Mouse (Mus musculus): ENCODE results near the gene Apela.
A peak's percentile ranks its signal among the peaks of the same experiment; 100 is the strongest.

Apela gene

GRCm38 (mm10) chr8:65037117-65037533 is at the start of gene Apela:
TSS of gene Apela (minus strand) at chr8:65037336.
- no peak for DNase-seq

- no peak for DNase-seq
These were observed 48.5 kb upstream of the Apela start for GRCm38 (mm10) chr8:65085680-65086079.

DNA sequence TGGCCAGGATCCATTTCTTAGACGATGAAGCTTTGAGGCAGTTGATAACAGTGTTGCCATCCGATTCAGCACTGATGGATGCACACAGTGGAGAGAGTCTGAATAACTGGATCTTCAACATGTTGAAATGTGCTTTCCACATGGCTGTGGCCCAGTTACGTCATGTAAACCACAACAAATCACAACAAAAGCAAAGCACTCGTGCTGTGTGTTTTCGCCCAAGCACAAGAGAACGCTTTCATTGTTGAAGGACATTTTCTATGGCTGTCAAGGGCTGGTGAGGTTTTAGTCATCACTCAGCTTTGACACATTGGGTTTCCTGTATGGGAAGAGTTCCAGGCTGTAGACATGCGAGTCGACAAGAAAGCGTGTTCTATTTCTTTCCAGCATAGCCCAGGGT is 43.6 kb upstream of the Apela start:
- DNase-seq = no peak

DNA sequence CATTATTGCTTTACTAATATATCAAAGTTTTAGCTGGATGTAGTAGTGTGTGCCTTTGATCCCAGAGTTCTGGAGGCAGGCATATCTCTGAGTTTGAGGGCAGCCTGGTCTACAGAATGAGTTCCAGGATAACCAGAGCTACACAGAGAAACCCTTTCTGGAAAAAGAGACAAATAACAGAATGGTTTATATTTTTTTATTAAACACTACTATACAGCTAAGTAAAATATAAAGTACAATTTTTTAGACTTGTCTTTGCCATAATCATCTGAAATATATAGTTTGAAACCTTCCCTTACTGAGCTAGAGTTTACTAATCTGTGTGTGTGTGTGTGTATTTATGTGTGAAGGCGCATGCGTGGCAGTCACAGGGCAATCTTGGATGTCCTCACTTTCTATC is 37.6 kb upstream of the Apela start, which contains the start of gene Gm10663:
Gene Gm10663 (plus strand): TSS at position 301 of the 400 bp plus-strand sequence.
- no peak for DNase-seq

DNA sequence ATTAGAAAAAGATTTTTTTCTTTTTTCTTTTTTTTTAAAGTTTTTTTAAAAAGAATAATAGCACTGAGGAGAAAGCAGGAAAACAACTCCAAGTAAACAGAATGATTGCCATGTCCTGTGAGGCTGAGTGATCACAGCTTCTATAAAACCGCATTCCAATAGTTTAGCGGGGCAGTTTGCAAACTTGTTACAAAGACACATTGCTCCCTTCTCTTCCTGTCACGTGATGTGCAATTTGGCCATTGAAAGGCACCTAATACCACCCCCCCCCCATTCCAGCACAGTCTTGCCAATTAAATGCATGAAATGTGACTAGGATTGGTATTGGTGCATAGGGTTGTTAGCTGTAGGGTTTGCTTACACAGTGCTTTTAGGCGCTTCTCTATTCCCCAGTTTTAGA is 33.9 kb upstream of the Apela start:
- DNase-seq = no peak

DNA sequence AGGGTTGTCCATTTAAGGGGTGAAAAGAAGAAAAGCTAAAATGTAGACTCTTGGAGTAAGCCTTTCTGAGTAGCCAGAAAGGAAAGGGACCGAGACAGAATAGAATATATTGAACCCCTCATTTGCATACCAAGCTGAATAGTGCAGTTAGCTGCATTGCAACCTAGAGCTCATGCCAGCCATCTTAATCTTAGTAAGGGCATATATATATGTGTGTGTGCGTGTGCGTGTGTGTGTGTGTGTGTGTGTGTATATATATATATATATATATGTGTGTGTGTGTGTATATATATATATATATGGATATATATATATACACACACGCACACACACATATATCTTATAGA is 31.3 kb upstream of the Apela start:
- no peak for DNase-seq

DNA sequence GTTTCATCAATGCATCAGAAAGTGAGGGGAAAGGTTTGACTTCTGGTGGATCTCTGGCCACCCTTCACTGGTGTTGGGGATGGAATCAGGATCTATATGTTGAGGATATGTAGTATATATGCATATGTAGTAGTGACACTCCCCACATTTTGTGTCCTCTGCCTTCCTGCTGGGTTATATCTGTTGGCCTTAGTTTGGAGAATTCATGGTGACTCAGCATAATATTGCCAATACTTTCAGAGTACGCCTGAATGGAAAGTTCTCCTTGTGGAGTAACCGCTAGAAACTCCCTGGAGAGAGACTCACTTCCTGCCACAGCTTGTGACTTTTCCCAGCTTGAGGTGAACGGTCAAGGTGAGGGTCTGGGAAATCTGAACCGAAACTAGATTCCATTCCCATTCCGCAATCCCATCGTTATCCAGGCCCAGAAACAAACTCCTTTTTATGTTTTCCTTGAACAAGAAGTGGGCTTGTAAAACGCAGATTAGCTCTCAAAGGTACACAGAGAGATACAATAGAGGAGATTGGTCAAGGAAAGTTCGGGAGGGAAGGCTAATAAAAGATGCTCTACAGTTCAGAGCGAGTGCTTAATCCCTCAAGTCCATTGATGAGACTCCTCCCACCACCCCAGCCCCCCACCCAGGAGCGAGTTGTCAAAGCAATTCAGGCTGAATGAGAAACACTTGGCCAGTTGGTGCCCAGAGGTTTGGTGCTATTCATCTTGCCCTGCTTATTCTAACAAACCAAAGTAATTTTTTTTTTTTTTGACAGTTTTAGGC is 30.7 kb upstream of the Apela start:
- no peak for DNase-seq

GRCm38 (mm10) chr8:65067031-65067430 is 29.9 kb upstream of the Apela start:
- DNase-seq = no peak

DNA sequence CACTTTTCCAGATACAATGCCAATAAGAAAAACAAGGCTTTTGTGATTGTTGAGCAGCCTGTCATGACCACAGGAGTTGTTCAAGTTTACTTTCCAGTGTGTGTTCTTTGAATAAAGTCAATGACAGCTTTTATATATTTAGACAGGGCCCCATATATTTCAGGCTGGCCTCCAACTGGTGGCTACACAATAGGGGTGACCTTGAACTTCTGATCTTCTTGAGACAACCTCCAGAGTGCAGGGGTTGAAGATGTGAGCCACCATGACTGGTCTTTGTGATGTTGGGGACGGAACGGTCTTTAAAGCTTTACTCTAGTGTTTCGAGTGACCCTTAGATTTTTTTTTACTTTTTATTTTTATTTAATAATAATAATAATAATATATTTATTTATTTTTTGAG is 28.5 kb upstream of the Apela start:
- DNase-seq = no peak

GRCm38 (mm10) chr8:65064071-65064470 is 26.9 kb upstream of the Apela start:
- no peak for DNase-seq

- DNase-seq = no peak
These were observed 25.1 kb upstream of the Apela start for GRCm38 (mm10) chr8:65062195-65062594.

- no peak for DNase-seq
These were observed 19.6 kb upstream of the Apela start for GRCm38 (mm10) chr8:65056722-65057121.

DNA sequence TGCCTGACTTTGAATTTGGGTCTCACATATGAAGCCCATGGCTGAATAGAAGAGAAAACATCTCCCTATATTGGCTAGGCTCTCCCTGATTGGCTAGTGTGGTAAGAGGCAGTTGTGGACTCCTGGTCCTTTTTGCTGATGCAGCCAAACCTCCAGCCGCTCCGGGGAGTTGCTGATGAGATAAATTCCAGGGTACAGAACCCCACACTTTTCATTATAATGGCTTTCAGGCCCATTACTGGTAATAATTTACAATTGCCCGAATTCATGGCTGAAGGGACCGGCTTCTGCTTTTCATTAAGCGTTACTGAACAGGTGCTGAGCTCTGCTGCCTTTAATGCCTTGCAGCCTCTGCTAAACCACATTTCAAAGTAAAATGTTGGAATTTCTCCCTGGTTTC is 16.8 kb upstream of the Apela start:
- DNase-seq = no peak

DNA sequence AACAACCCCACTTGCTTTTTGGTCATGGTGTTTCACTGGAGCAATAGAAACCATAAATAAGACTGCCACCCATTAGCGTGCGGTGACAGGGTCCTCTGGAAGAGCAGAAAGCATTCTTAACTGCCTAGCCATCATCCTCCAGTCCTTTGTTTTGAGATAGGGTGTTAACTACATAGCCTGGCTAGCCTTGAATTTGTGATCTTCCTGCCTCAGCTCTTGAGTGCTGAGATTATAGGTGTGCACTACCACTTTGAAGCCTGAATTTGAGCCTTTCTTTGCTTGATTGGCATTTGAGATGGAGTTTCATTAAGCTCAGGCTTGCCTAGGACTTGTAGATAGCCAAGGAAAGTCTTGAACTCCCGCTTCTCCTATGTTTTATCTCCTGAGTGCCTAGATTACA is 16.4 kb upstream of the Apela start:
- no peak for DNase-seq

DNA sequence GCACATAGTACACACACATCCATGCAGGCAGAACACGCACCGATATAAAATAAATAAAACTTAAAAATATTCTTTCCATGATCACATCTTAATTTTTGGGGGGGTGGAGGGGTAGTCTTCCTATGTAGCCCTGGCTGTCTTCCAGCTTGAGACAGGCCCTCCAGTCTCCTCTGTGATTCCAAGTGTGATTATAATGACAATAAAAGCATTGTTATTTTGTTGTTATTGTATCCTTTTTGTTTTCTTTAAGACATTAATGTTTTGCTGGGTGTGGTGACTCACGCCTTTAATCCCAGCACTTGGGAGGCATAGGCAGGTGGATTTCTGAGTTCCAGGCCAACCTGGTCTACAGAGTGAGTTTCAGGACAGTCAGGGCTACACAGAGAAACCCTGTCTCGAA is 10.7 kb upstream of the Apela start:
- no peak for DNase-seq

GRCm38 (mm10) chr8:65047193-65047592 is 10.1 kb upstream of the Apela start:
- no peak for DNase-seq

GRCm38 (mm10) chr8:65046565-65046964 is 9.4 kb upstream of the Apela start:
- DNase-seq = no peak

DNA sequence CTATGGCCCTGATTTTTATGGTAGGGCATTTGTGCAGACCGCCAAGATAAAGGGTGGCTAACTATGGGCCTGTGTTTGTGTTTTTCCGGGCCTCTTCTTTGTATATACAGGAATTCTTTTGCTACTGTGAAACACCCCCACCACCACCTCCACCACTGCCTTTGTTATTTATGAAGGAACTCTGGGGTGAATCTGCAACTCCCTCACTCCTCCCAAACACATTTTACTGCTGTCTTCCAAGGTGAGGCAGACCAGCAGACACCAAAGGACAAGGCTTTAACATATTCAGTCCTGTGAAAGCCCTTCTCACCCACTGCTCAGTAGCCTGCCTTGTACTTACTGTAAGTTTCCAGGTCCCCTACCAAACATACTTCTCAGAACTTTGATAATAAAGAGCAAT is 3.0 kb downstream of the Apela start:
- no peak for DNase-seq

DNA sequence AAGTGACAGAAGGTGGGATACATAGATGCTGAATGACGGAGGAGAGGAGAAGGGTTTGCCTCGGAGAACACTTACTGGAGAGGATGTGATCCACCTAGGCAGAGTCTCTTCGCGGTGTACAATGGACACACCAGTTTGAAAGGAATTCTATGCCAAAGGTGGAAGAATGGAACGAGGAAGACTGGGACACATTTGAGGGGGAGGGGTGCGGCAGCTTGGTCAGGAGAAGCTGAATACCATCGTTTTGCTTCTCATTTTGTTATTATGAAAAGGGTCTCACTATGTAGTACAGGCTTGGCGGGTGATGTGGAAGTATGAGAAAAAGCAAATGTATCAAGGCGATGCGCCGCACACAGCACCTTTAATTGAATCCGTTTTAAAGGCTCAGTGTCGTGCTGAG is 4.1 kb downstream of the Apela start:
- DNase-seq = no peak

DNA sequence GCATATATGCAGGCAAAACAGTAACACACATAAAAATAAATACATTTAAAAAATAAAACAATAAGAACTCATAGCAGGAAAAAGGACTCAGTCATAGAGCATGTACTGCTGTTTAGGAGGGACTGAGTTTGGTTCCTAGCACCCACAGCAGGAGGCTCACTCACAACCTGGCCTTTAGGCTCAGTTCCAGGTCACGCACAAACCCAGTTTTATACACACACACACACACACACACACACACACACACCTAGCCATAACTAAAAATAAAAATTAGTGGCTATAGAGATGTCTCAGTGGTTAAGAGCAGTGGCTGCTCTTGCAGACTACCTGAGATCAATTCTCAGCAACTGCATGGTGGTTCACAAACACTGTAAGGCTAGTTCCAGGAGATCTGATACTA is 5.0 kb downstream of the Apela start:
- DNase-seq = no peak

DNA sequence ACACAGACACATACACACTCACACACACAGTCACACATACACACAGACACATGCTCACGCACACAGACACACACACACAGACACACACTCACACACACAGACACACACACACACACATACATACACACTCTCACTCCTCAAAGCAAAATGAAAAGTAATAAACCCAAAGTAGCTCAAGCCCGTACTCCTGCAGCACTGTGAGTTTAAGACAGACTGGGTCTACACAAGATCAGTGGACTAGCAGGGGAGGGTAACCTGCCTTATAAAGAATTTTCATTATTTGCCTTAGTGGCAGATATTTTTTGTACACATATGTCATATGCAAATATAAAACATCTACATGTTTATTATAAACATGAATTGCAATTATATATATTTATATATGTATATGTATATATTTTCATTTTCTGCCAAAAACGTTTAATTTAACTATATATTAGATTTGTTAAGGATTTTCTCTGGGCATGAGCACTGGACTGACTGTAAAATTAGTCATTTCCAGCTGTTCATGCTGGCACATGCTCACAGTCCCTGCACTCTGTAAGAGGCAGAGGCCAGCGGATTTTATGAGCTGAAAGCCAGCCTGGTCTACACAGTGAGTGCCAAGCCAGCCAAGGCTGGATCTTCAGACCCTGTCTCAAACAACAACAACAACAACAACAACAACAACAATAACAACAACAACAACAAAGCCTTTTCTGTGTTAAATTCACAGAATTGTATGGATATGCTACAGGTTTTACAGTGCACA is 6.2 kb downstream of the Apela start:
- no peak for DNase-seq

DNA sequence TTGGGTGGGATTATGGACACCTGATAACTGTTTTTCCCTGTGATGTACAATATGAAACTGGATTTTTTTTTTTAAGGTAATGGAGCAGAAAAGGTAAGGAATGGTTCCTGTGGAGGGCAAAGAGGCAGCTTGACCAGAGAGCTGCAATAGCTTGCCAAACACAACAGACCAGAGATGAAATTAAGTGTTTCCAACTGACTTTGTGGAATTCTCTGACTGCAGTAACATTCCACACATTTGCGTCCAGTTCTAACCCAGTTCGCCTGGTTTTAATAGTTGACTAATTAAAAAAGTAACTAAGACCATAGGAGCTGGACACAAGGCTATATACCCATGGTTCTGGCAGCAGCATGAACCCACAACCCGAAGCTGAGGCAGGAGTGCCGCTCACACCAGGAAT is 7.4 kb downstream of the Apela start:
- DNase-seq = no peak

- DNase-seq = no peak
These were observed 8.0 kb downstream of the Apela start for GRCm38 (mm10) chr8:65028959-65029686.

DNA sequence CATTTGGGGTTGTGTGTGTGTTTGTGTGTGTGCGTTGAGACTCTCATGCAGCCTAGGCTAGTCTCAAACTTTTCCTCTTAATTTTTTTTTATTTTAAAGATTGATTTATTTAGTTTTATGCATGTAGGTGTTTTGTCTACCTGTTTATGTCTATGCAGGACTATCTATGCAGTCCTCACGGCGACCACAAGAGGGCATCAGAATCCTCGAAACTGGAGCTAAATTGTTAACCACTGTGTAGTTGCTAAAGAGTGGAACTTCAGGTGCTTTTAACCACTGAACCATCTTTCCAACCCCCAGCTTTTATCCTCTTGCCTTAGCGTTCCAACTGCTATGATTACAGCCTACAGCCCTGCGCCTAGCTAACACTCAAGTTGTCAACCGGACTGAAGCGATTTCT is 14.7 kb downstream of the Apela start:
- peak; percentile 51 to 63 for DNase-seq
